Mouse (Mus musculus): ENCODE measurements around the gene Tusc2. TPM values are rescaled to one million over a fixed set of nuclear protein-coding genes. Genes with fewer than 3 reads are reported as not detected.

The Tusc2 gene
- polyA plus RNA-seq, 1 experiment from 2014 or later, result 35.9 TPM

DNA sequence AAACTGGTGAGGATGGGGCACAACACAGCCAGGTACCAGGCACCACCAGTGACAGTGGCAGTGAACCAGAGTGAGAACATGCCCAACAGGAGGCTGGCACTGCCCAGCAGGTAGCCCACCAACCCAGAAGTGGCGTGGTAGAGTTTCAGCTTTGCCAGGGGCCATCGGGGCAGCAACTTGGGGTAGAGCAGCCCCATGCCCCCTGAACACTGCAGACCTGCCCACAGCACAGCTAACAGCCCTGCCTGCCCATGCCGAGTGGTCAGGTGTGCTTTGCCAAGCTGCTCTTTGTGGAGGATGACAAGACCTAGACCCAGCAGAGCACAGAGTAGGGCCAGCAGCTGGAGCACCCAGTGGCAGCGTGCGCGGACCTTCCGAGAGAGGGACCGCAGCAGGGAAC, 23.1 kb upstream of the Tusc2 start:
- DNase-seq, result no peak
- Histone ChIP-seq H3K4me3 (ENCODE audit: low read depth, low read length) (no peak overlapping the region), H3K9me3 (ENCODE audit: low read length) (no peaks in the 10 kb centered on the region), H3K4me1 (ENCODE audit: insufficient read depth) (peaks cover 38% of the 10 kb centered on the region), H3K4me2 (ENCODE audit: low read depth, low read length) (no peak overlapping the region), H3K27ac (ENCODE audit: low read depth) (no peak overlapping the region), H3K36me3 (replicated peaks; ENCODE audit: insufficient read depth, low read length) (peaks cover 27% of the 10 kb centered on the region), H3K9ac (replicated peaks) (no peak overlapping the region), H3K27me3 (ENCODE audit: insufficient read depth, low read length) (no peaks in the 10 kb centered on the region)
- 92% methylated on average over 8 of the region's 8 CpGs for WGBS (ENCODE audit: insufficient replicate concordance)
- TF ChIP-seq EP300 (IDR thresholded peaks at IDR 0.05; ENCODE audit: low read depth) (no peak), CTCF (IDR thresholded peaks at IDR 0.05; ENCODE audit: low read depth) (no peak)
- ATAC-seq, result no peak

GRCm38 (mm10) chr9:107540420-107540819, 22.6 kb upstream of the Tusc2 start:
- ATAC-seq (no peak), DNase-seq (no peak)
- H3K9me3 ChIP-seq (ENCODE audit: low read length), result no peaks in the 10 kb centered on the region
- H3K9ac ChIP-seq (replicated peaks), result no peak overlapping the region
- peaks cover 33% of the 10 kb centered on the region for H3K4me1 ChIP-seq (ENCODE audit: insufficient read depth)
- no peak overlapping the region for H3K4me3 ChIP-seq (ENCODE audit: low read depth, low read length)
- peaks cover 30% of the 10 kb centered on the region for H3K36me3 ChIP-seq (replicated peaks; ENCODE audit: insufficient read depth, low read length)
- H3K4me2 ChIP-seq (ENCODE audit: low read depth, low read length), result no peak overlapping the region
- WGBS (ENCODE audit: insufficient replicate concordance), result 66% methylated on average over 4 of the region's 4 CpGs
- no peak overlapping the region for H3K27ac ChIP-seq (ENCODE audit: low read depth)
- H3K27me3 ChIP-seq (ENCODE audit: insufficient read depth, low read length), result no peaks in the 10 kb centered on the region
- TF ChIP-seq CTCF (IDR thresholded peaks at IDR 0.05; ENCODE audit: low read depth) (0 out of 2 replicates have a peak, but pooled peaks have one; percentile 4), EP300 (IDR thresholded peaks at IDR 0.05; ENCODE audit: low read depth) (no peak)

- Histone ChIP-seq H3K4me3 (ENCODE audit: low read depth, low read length) (no peak overlapping the region), H3K9me3 (ENCODE audit: low read length) (no peaks in the 10 kb centered on the region), H3K4me1 (ENCODE audit: insufficient read depth) (peaks cover 28% of the 10 kb centered on the region), H3K27ac (ENCODE audit: low read depth) (no peak overlapping the region), H3K27me3 (ENCODE audit: insufficient read depth, low read length) (no peaks in the 10 kb centered on the region), H3K9ac (replicated peaks) (no peak overlapping the region), H3K4me2 (ENCODE audit: low read depth, low read length) (peak overlapping the region; percentile 96), H3K36me3 (replicated peaks; ENCODE audit: insufficient read depth, low read length) (peaks cover 30% of the 10 kb centered on the region)
- no peak for TF ChIP-seq CTCF (IDR thresholded peaks at IDR 0.05; ENCODE audit: low read depth)
- TF ChIP-seq EP300 (IDR thresholded peaks at IDR 0.05; ENCODE audit: low read depth), result no peak
- ATAC-seq (no peak), DNase-seq (no peak)
- WGBS (ENCODE audit: insufficient replicate concordance), result 50% methylated on average over 10 of the region's 10 CpGs
Observed at GRCm38 (mm10) chr9:107541005-107541404, 22.1 kb upstream of the Tusc2 start.

- Histone ChIP-seq H3K27ac (ENCODE audit: low read depth) (peak within 1 kb of the TSS; percentile 68), H3K4me2 (ENCODE audit: low read depth, low read length) (peak within 1 kb of the TSS; percentile 96), H3K9me3 (ENCODE audit: low read length) (no peaks in the 10 kb centered on the region), H3K27me3 (ENCODE audit: insufficient read depth, low read length) (no peaks in the 10 kb centered on the region), H3K4me1 (ENCODE audit: insufficient read depth) (peaks cover 23% of the 10 kb centered on the region), H3K36me3 (replicated peaks; ENCODE audit: insufficient read depth, low read length) (peaks cover 30% of the 10 kb centered on the region), H3K4me3 (ENCODE audit: low read depth, low read length) (peak within 1 kb of the TSS; percentile 80), H3K9ac (replicated peaks) (peak within 1 kb of the TSS; percentile 64)
- no peak for TF ChIP-seq CTCF (IDR thresholded peaks at IDR 0.05; ENCODE audit: low read depth)
- WGBS (ENCODE audit: insufficient replicate concordance), result under 1% methylated on average over 46 of the region's 46 CpGs
- DNase-seq (peak; percentile 93), ATAC-seq (peak; percentile 87)
Observed at GRCm38 (mm10) chr9:107541474-107542351, 21.3 kb upstream of the Tusc2 start, which contains the start of the genes Cyb561d2 and Nprl2. Gene Cyb561d2 (minus strand): TSS chr9:107542193. Gene Nprl2 (plus strand): TSS chr9:107542226.

- under 1% methylated on average over 11 of the region's 11 CpGs for WGBS (ENCODE audit: insufficient replicate concordance)
- Histone ChIP-seq H3K9me3 (ENCODE audit: low read length) (no peaks in the 10 kb centered on the region), H3K9ac (replicated peaks) (peak overlapping the region; percentile 64), H3K4me2 (ENCODE audit: low read depth, low read length) (peak overlapping the region; percentile 96), H3K27me3 (ENCODE audit: insufficient read depth, low read length) (no peaks in the 10 kb centered on the region), H3K4me3 (ENCODE audit: low read depth, low read length) (peak overlapping the region; percentile 80), H3K36me3 (replicated peaks; ENCODE audit: insufficient read depth, low read length) (peaks cover 30% of the 10 kb centered on the region), H3K4me1 (ENCODE audit: insufficient read depth) (peaks cover 25% of the 10 kb centered on the region), H3K27ac (ENCODE audit: low read depth) (peak overlapping the region; percentile 68)
- TF ChIP-seq CTCF (IDR thresholded peaks at IDR 0.05; ENCODE audit: low read depth), result no peak
- no peak for TF ChIP-seq EP300 (IDR thresholded peaks at IDR 0.05; ENCODE audit: low read depth)
- DNase-seq (no peak), ATAC-seq (peak; percentile 14)
Observed at GRCm38 (mm10) chr9:107542352-107542686, 20.7 kb upstream of the Tusc2 start.

DNA sequence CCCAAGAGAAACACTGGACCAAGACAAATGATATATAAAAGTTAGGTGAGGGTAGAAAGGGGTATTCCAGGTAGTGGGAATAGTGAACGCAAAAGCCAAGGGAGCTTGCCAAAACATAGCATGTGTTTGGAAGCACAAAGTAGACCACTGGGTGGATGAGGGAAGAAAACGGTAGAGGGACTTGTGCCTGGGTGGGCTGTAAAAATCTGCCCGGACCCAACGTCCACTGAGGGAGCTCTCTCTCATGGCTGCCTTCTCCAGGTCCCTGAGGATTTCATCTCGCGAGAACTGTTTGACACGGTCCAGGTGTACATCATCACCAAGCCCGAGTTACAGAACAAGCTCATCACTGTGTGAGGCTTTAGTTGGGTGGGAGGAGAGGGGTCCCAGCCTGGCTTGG, 20.3 kb upstream of the Tusc2 start:
- no peaks in the 10 kb centered on the region for H3K9me3 ChIP-seq (ENCODE audit: low read length)
- H3K27ac ChIP-seq (ENCODE audit: low read depth), result no peak overlapping the region
- peak overlapping the region; percentile 64 for H3K9ac ChIP-seq (replicated peaks)
- peaks cover 27% of the 10 kb centered on the region for H3K36me3 ChIP-seq (replicated peaks; ENCODE audit: insufficient read depth, low read length)
- DNase-seq, result no peak
- ATAC-seq, result no peak
- no peaks in the 10 kb centered on the region for H3K27me3 ChIP-seq (ENCODE audit: insufficient read depth, low read length)
- peak overlapping the region; percentile 80 for H3K4me3 ChIP-seq (ENCODE audit: low read depth, low read length)
- H3K4me1 ChIP-seq (ENCODE audit: insufficient read depth), result peaks cover 27% of the 10 kb centered on the region
- 49% methylated on average over 8 of the region's 8 CpGs for WGBS (ENCODE audit: insufficient replicate concordance)
- TF ChIP-seq EP300 (IDR thresholded peaks at IDR 0.05; ENCODE audit: low read depth) (no peak), CTCF (IDR thresholded peaks at IDR 0.05; ENCODE audit: low read depth) (no peak)
- peak overlapping the region; percentile 96 for H3K4me2 ChIP-seq (ENCODE audit: low read depth, low read length)

Data from liver, postnatal 0 days (tissue).